Mouse (Mus musculus): ENCODE measurements around the gene Gm16181.

Gm16181 gene

DNA sequence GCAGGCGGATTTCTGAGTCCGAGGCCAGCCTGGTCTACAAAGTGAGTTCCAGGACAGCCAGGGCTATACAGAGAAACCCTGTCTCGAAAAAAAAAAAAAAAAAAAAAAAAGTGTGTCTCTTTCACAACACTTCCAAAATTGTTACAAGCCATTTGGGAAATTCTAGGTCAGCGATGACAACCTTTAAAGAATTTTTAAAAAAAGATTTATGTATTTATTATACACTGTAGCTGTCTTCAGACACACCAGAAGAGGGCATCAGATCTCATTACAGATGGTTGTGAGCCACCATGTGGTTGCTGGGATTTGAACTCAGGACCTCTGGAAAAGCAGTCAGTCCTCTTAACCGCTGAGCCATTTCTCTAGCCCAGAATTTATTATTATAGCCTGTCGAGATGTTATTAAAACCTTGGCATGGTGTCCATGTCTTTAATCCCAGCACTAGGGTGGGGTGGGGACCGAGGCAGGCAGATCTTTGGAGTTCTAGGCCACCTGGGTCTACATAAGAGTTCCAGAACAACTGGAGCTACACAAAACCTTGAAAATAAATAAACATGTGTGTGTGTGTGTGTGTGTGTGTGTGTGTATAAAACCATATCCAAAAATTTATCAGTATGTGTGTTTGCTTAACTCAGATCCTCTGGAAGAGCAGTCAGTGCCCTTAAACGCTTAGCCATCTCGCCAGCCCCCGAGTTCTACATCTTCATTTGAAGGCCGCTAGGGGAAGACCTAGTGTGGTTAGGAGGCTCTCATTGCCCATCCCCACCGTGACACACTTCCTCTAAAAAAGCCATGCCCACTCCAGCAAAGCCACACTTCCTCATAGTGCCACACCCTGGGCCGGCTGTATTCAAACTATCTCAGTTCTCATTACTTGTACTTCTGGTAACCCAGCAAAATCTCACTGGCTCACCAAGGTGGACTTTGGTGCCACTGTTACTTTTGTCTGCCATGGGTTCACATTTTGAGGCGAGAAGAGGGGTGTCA, 38.2 kb downstream of the Gm16181 start:
- CTCF ChIA-PET: interaction anchor here (0.5 to 5.6 kb wide), 43 partner anchors 8 to 1083 kb away, joined by 3 to 101 read pairs (median 6); partner anchors contain the start of genes Ddx39b (in 1 of the 4) and Tcf19 (in 1 of the 4)
- POLR2A ChIA-PET: interaction anchor here in 3 of 4 experiments (0.7 to 13.1 kb wide), 17 partner anchors 11 to 306 kb away, joined by 3 to 371 read pairs (median 4); partner anchors contain the start of genes Ddx39b (in 3 of the 3), D17H6S53E (in 1 of the 3) and Nfkbil1 (in 1 of the 3)

DNA sequence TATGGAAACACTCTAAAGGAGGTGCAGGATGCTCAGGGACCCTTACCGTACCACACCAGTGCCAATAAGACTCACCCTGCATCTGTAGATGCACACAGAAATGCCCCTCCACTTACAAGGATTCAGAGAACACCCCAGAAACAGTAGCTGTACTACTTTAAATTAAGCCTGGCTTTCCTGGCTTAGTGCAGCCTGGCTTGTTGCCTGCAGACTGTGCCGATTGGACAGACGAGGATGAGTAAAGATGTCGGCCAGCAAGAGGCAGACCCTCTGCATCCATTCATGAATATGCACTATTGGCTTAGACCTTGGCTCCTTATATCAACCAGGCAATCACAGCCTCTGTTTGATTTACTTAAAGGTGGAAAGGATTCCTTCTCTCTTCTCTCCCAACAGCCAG, 39.0 kb downstream of the Gm16181 start:
- ChIA-PET CTCF (interaction anchor here (0.5 to 5.4 kb wide), 12 partner anchors 8 to 93 kb away, joined by 3 to 48 read pairs (median 5); no protein-coding TSS in a partner anchor), POLR2A (interaction anchor here (0.7 to 13.1 kb wide), 6 partner anchors 10 to 134 kb away, joined by 3 to 371 read pairs (median 3); partner anchors contain the start of genes D17H6S53E (in 1 of the 4) and Ddx39b (in 1 of the 4))

DNA sequence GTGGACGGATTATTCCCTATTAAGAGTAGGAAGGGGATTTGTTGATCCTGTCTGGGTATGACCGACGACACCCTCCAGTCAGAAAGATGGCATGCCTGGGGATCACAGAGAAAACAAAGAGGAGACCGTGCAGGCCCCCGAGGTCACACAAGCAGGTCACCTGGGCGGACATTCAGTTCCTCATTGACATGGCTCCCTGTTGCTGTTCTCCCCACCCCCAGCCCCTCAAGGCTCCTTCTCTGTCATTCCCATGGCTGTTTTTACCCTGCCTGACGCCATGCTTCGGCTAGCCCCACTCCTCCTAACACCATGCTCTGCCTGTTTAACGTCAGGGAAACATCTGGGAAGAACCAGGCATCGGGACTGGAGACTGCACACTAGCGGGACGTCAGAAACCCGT, 41.0 kb downstream of the Gm16181 start:
- POLR2A ChIA-PET: no interaction called here
- CTCF ChIA-PET: no interaction called here

DNA sequence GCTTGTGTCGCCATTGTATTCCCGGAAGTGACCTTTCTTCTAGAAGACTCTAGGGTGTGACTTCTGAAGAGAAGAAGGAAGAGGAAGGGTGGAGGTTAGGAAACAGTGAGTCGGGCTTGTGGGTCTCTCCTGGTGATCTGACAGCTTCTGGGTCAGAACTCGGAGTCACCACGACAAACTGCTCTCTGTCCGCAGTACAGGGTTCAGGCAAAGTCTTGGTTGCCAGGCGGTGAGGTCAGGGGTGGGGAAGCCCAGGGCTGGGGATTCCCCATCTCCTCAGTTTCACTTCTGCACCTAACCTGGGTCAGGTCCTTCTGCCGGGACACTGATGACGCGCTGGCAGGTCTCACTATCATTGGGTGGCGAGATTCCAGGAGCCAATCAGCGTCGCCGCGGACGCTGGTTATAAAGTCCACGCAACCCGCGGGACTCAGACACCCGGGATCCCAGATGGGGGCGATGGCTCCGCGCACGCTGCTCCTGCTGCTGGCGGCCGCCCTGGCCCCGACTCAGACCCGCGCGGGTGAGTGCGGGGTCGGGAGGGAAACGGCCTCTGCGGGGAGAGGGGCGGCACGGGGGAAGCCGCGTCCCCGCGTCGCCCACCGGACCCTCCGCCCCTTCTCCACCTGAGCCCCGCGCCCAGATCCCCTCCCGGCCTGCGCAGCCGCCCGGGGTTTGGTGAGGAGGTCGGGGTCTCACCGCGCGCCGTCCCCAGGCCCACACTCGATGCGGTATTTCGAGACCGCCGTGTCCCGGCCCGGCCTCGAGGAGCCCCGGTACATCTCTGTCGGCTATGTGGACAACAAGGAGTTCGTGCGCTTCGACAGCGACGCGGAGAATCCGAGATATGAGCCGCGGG, 42.3 kb downstream of the Gm16181 start, which contains the start of gene H2-D1:
TSS of gene H2-D1 (plus strand) at position 67 of the 859 bp plus-strand sequence.
- CTCF ChIA-PET: no interaction called here
- POLR2A ChIA-PET: no interaction called here

DNA sequence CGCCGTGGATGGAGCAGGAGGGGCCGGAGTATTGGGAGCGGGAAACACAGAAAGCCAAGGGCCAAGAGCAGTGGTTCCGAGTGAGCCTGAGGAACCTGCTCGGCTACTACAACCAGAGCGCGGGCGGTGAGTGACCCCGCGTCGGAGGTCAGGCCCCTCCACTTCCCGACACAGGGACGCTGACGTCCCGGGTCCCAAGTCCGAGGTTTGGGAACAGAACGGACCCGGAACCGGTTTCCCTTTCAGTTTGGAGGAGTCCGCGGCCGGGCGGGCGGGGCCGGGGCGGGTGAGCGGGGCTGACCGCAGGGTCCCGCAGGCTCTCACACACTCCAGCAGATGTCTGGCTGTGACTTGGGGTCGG, 42.9 kb downstream of the Gm16181 start:
- ChIA-PET POLR2A (no interaction called here), CTCF (interaction anchor here in 1 of 4 experiments (2.4 kb wide), 1 partner anchor 11 kb away, joined by 7 read pairs; no protein-coding TSS in a partner anchor)

DNA sequence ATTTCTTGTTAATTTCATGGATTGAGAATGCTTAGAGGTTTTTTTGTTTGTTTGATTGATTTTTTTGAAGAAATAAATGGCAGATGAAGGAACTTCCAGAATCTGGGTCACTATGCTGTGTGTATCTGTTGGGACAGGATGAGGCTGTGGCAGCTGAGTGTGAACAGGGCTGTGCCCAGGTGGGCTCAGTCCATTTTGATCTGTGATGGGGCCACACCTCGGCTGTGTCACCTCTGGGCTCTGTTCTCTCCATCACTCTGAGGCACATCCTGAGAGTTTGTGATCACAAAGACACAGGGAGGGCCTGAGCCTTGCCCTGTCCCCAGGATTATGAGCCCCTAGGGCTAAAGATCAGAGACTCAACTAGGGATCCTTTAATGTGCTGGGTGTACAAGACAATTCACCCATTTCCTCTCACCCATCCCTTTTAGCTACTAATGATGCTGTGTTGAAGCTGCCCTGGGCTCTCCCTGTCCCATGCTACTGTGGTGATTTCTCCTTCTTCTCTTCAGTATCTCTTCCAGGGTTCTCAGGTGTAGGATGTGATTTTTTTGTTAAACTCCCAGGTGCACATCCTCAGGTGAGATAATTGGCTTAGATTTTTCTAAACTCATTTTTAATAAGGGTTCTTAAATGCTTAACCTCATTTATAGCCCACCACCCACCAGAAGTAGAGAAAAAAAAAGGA, 46.9 kb downstream of the Gm16181 start:
- CTCF ChIA-PET: interaction anchor here (0.5 to 1.4 kb wide), 6 partner anchors 7 to 1273 kb away, joined by 3 to 5 read pairs (median 4); no protein-coding TSS in a partner anchor

DNA sequence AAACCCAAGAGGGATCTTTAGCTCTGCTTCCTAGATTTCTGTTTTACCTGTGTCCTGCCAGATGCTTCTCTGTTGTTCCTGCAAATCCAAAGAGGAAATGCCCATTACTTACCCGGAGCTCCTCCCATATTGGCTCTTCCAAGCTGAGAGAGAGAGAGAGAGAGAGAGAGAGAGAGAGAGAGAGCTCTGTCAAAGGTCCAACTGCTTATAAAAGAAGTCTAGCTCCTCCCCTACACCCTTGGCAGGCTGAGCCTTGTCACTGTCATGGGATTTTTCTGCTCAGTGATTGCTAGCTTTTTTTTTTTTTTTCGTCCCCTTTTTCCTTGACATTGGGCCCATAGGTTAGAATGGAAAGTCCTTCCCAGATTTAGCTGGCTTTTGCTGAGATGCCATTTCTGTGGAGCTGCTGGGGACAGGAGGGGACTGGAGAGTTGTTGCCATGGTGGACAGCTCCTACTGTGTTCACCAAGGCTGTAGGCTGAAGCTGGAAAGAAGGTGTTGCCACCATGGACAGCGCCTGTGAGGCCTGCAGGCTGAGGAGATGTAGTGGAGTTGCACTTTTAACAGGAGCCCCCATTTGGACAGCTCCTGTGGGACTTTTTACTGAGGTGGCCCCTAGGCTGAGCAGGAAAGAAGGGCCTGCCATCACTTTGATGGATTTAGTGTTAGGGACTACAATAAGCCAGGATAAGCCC, 49.2 kb downstream of the Gm16181 start:
- ChIA-PET POLR2A (interaction anchor here (0.6 to 2.9 kb wide), 36 partner anchors 9 to 1297 kb away, joined by 3 to 26 read pairs (median 4); partner anchors contain the start of gene Ddx39b (in 2 of the 4)), CTCF (interaction anchor here (0.6 to 3.6 kb wide), 37 partner anchors 10 to 1307 kb away, joined by 3 to 28 read pairs (median 5); no protein-coding TSS in a partner anchor)

More for the DNA sequence above, 46.9 kb downstream of the Gm16181 start:
- POLR2A ChIA-PET: interaction anchor here in 3 of 4 experiments (0.6 to 1.7 kb wide), 5 partner anchors 13 to 1272 kb away, joined by 3 to 5 read pairs (median 3); no protein-coding TSS in a partner anchor

DNA sequence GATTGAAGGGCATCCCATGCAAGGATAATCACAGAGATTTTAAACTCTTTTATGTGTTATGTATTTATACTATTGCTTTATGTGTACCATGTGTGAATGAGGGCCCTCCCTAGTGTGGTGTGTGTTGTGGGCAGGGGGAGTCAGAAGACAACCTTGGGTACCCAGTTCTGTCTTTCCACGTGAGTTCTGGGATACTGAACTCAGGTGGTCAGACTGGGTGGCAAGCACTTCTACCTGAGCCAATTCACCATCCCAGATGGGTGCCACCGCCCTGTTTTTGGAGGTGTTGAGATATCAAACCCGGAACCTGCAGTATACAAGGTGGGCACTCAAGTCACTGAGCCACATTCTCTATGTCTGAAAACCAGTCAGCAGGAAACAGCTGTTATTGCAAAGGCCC, 51.6 kb downstream of the Gm16181 start:
- CTCF ChIA-PET: interaction anchor here in 2 of 4 experiments (0.7 to 1.4 kb wide), 5 partner anchors 15 to 1302 kb away, joined by 3 to 13 read pairs (median 3); no protein-coding TSS in a partner anchor
- POLR2A ChIA-PET: interaction anchor here in 1 of 4 experiments (0.6 kb wide), 1 partner anchor 242 kb away, joined by 3 read pairs; no protein-coding TSS in a partner anchor
